Mouse (Mus musculus) small intestine, adult 2 months (tissue): ENCODE data around the gene Trappc3l.

ENCODE experiments used
- CTCF ChIP-seq: fragments of 200-500 bp; IDR thresholded peaks from 2 replicates; pipeline ENCODE4 v1.5.1; 2012; ENCODE audit warnings: low read depth, mild to moderate bottlenecking, control low read depth, inconsistent platforms, low read length, moderate library complexity, mixed read lengths; ENCODE audit not compliant: insufficient replicate concordance, insufficient read length; ENCODE audit errors: extremely low read depth
- POLR2A ChIP-seq: fragments of 200-500 bp; IDR thresholded peaks from 2 replicates; pipeline ENCODE4 v1.6.1; 2012; ENCODE audit warnings: low read depth, mild to moderate bottlenecking, control low read depth, inconsistent platforms, low read length, moderate library complexity

DNA sequence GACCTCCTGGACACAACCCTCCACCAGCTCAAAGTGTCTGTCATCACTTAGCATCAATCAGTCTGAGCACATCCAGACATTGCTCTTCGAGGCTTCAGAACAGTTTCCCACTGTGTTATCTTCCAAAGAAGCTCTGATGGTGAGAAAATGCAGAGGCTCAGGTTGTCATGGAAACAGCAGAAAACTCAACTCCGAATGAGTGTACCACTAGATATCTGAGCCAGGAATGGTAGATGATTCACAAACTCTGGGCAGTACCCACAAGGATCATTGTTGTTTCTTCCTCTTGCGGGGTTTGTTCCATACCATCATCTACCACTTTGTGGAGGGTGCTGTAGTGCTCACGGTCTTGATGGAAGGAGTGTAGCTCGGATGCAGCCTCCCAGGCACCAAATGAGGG lies 54.5 kb downstream of the Trappc3l start:
- TF ChIP-seq POLR2A (no peak), CTCF (no peak)
